Mouse (Mus musculus): ENCODE measurements around the gene Catsperz. TPM values are rescaled to one million over a fixed set of nuclear protein-coding genes. Genes with fewer than 3 reads are reported as not detected.
"Not testable (repeated sequence)": the region's sequence is repeated elsewhere in the genome, so short reads cannot be mapped to it uniquely, and the experiment has no call there.

Gene Catsperz
- polyA plus RNA-seq, 1 experiment from 2014 or later: 1.9 TPM

GRCm38 (mm10) chr19:6913991-6914390 lies 11.2 kb downstream of the Catsperz start:
- Histone ChIP-seq H3K4me2 (ENCODE audit: low read length) (no peak overlapping the region), H3K4me3 (ENCODE audit: low read depth, low read length) (no peak overlapping the region), H3K27me3 (ENCODE audit: control insufficient read depth, insufficient read depth, low read depth, low read length) (no peaks in the 10 kb centered on the region), H3K27ac (ENCODE audit: low read length) (no peak overlapping the region), H3K9ac (ENCODE audit: low read depth, low read length) (no peak overlapping the region), H3K9me3 (replicated peaks; ENCODE audit: control insufficient read depth, low read length, poor library complexity, severe bottlenecking) (no peaks in the 10 kb centered on the region), H3K4me1 (ENCODE audit: control insufficient read depth, insufficient read depth, low read length) (peaks cover 8% of the 10 kb centered on the region), H3K36me3 (ENCODE audit: control insufficient read depth, insufficient read depth, low read length) (peaks cover 16% of the 10 kb centered on the region)
- no peak for ATAC-seq
- 83% methylated on average over 11 of the region's 11 CpGs for WGBS

GRCm38 (mm10) chr19:6913036-6913435 lies 12.1 kb downstream of the Catsperz start:
- no peak overlapping the region for H3K9ac ChIP-seq (ENCODE audit: low read depth, low read length)
- WGBS: 88% methylated on average over 6 of the region's 6 CpGs
- ATAC-seq: no peak
- peaks cover 18% of the 10 kb centered on the region for H3K4me1 ChIP-seq (ENCODE audit: control insufficient read depth, insufficient read depth, low read length)
- H3K36me3 ChIP-seq (ENCODE audit: control insufficient read depth, insufficient read depth, low read length): peaks cover 16% of the 10 kb centered on the region
- no peak overlapping the region for H3K4me3 ChIP-seq (ENCODE audit: low read depth, low read length)
- no peak overlapping the region for H3K4me2 ChIP-seq (ENCODE audit: low read length)
- H3K27me3 ChIP-seq (ENCODE audit: control insufficient read depth, insufficient read depth, low read depth, low read length): no peaks in the 10 kb centered on the region
- H3K9me3 ChIP-seq (replicated peaks; ENCODE audit: control insufficient read depth, low read length, poor library complexity, severe bottlenecking): no peaks in the 10 kb centered on the region
- no peak overlapping the region for H3K27ac ChIP-seq (ENCODE audit: low read length)

- Histone ChIP-seq H3K36me3 (ENCODE audit: control insufficient read depth, insufficient read depth, low read length) (peaks cover 16% of the 10 kb centered on the region), H3K27me3 (ENCODE audit: control insufficient read depth, insufficient read depth, low read depth, low read length) (no peaks in the 10 kb centered on the region), H3K4me2 (ENCODE audit: low read length) (no peak overlapping the region), H3K4me3 (ENCODE audit: low read depth, low read length) (no peak overlapping the region), H3K27ac (ENCODE audit: low read length) (no peak overlapping the region), H3K9me3 (replicated peaks; ENCODE audit: control insufficient read depth, low read length, poor library complexity, severe bottlenecking) (no peaks in the 10 kb centered on the region), H3K4me1 (ENCODE audit: control insufficient read depth, insufficient read depth, low read length) (peaks cover 23% of the 10 kb centered on the region), H3K9ac (ENCODE audit: low read depth, low read length) (no peak overlapping the region)
- ATAC-seq: no peak
- 92% methylated on average over 15 of the region's 15 CpGs for WGBS
Measured at GRCm38 (mm10) chr19:6912205-6912970, 12.8 kb downstream of the Catsperz start.

GRCm38 (mm10) chr19:6911101-6912074 lies 13.8 kb downstream of the Catsperz start:
- 79% methylated on average over 19 of the region's 19 CpGs for WGBS

GRCm38 (mm10) chr19:6910306-6910705 lies 14.9 kb downstream of the Catsperz start:
- Histone ChIP-seq H3K9ac (ENCODE audit: low read depth, low read length) (peak overlapping the region; percentile 69), H3K4me3 (ENCODE audit: low read depth, low read length) (peak overlapping the region; percentile 54), H3K4me1 (ENCODE audit: control insufficient read depth, insufficient read depth, low read length) (peaks cover 23% of the 10 kb centered on the region), H3K4me2 (ENCODE audit: low read length) (peak overlapping the region; percentile 72), H3K36me3 (ENCODE audit: control insufficient read depth, insufficient read depth, low read length) (peaks cover 30% of the 10 kb centered on the region), H3K27ac (ENCODE audit: low read length) (peak overlapping the region; percentile 97)
- not testable (repeated sequence) for H3K9me3 ChIP-seq (replicated peaks; ENCODE audit: control insufficient read depth, low read length, poor library complexity, severe bottlenecking); H3K27me3 ChIP-seq (ENCODE audit: control insufficient read depth, insufficient read depth, low read depth, low read length)
- ATAC-seq: peak; percentile 5
- WGBS: under 1% methylated on average over 29 of the region's 30 CpGs

More at GRCm38 (mm10) chr19:6911101-6912074, 13.8 kb downstream of the Catsperz start:
- peak overlapping the region; percentile 72 for H3K4me2 ChIP-seq (ENCODE audit: low read length)
- no peak overlapping the region for H3K9ac ChIP-seq (ENCODE audit: low read depth, low read length)
- H3K36me3 ChIP-seq (ENCODE audit: control insufficient read depth, insufficient read depth, low read length): peaks cover 23% of the 10 kb centered on the region
- no peaks in the 10 kb centered on the region for H3K9me3 ChIP-seq (replicated peaks; ENCODE audit: control insufficient read depth, low read length, poor library complexity, severe bottlenecking)
- no peak for ATAC-seq
- H3K4me3 ChIP-seq (ENCODE audit: low read depth, low read length): no peak overlapping the region
- H3K27me3 ChIP-seq (ENCODE audit: control insufficient read depth, insufficient read depth, low read depth, low read length): no peaks in the 10 kb centered on the region
- H3K4me1 ChIP-seq (ENCODE audit: control insufficient read depth, insufficient read depth, low read length): peaks cover 23% of the 10 kb centered on the region
- H3K27ac ChIP-seq (ENCODE audit: low read length): no peak overlapping the region

- no peaks in the 10 kb centered on the region for H3K9me3 ChIP-seq (replicated peaks; ENCODE audit: control insufficient read depth, low read length, poor library complexity, severe bottlenecking)
- ATAC-seq: peak; percentile 94
- no peaks in the 10 kb centered on the region for H3K27me3 ChIP-seq (ENCODE audit: control insufficient read depth, insufficient read depth, low read depth, low read length)
- peak within 1 kb of the TSS; percentile 72 for H3K4me2 ChIP-seq (ENCODE audit: low read length)
- peak within 1 kb of the TSS; percentile 97 for H3K27ac ChIP-seq (ENCODE audit: low read length)
- H3K4me3 ChIP-seq (ENCODE audit: low read depth, low read length): peak within 1 kb of the TSS; percentile 54
- H3K4me1 ChIP-seq (ENCODE audit: control insufficient read depth, insufficient read depth, low read length): peaks cover 23% of the 10 kb centered on the region
- WGBS: under 1% methylated on average over 65 of the region's 65 CpGs
- peaks cover 34% of the 10 kb centered on the region for H3K36me3 ChIP-seq (ENCODE audit: control insufficient read depth, insufficient read depth, low read length)
- peak within 1 kb of the TSS; percentile 69 for H3K9ac ChIP-seq (ENCODE audit: low read depth, low read length)
Measured at GRCm38 (mm10) chr19:6909507-6910289, 15.5 kb downstream of the Catsperz start, which contains the start of the genes Trmt112 and Prdx5. TSS of gene Trmt112 (plus strand) at chr19:6909698. TSS of gene Prdx5 (minus strand) at chr19:6910106.

GRCm38 (mm10) chr19:6909021-6909420 lies 16.2 kb downstream of the Catsperz start:
- H3K36me3 ChIP-seq (ENCODE audit: control insufficient read depth, insufficient read depth, low read length): peaks cover 34% of the 10 kb centered on the region
- no peaks in the 10 kb centered on the region for H3K27me3 ChIP-seq (ENCODE audit: control insufficient read depth, insufficient read depth, low read depth, low read length)
- ATAC-seq: no peak
- H3K9ac ChIP-seq (ENCODE audit: low read depth, low read length): peak overlapping the region; percentile 69
- H3K4me2 ChIP-seq (ENCODE audit: low read length): peak overlapping the region; percentile 72
- H3K9me3 ChIP-seq (replicated peaks; ENCODE audit: control insufficient read depth, low read length, poor library complexity, severe bottlenecking): no peaks in the 10 kb centered on the region
- WGBS: 7% methylated on average over 11 of the region's 11 CpGs
- peaks cover 23% of the 10 kb centered on the region for H3K4me1 ChIP-seq (ENCODE audit: control insufficient read depth, insufficient read depth, low read length)
- peak overlapping the region; percentile 97 for H3K27ac ChIP-seq (ENCODE audit: low read length)
- peak overlapping the region; percentile 54 for H3K4me3 ChIP-seq (ENCODE audit: low read depth, low read length)

GRCm38 (mm10) chr19:6907811-6908540 lies 17.2 kb downstream of the Catsperz start:
- Histone ChIP-seq H3K36me3 (ENCODE audit: control insufficient read depth, insufficient read depth, low read length) (peaks cover 31% of the 10 kb centered on the region), H3K27me3 (ENCODE audit: control insufficient read depth, insufficient read depth, low read depth, low read length) (no peaks in the 10 kb centered on the region), H3K4me2 (ENCODE audit: low read length) (peak overlapping the region; percentile 72), H3K4me3 (ENCODE audit: low read depth, low read length) (peak overlapping the region; percentile 54; the same call in 1 of the 2 replicates), H3K4me1 (ENCODE audit: control insufficient read depth, insufficient read depth, low read length) (peaks cover 23% of the 10 kb centered on the region), H3K9ac (ENCODE audit: low read depth, low read length) (peak overlapping the region; percentile 13; the same call in 1 of the 2 replicates), H3K27ac (ENCODE audit: low read length) (no peak overlapping the region), H3K9me3 (replicated peaks; ENCODE audit: control insufficient read depth, low read length, poor library complexity, severe bottlenecking) (no peaks in the 10 kb centered on the region)
- 88% methylated on average over 7 of the region's 7 CpGs for WGBS
- no peak for ATAC-seq
